Mouse (Mus musculus) left cerebral cortex, postnatal 10 days (tissue): Measurements from ENCODE around the gene Elmo2. TPM values are rescaled to one million over a fixed set of nuclear protein-coding genes. Genes with fewer than 3 reads are reported as not detected.

Experiments used
- DNase-seq, 2 experiments: peaks; one replicate each; pipeline ENCODE4 v3.0.0; 2021 to 2022; ENCODE audit warnings: low spot score in 2 of 2, mixed read lengths in 1 of 2; ENCODE audit errors: extremely low spot score in 1 of 2
- intact Hi-C: fragments of 180-260 bp; cut with DNase I; formaldehyde crosslinking; loops from one replicate; pipeline ENCODE4 v1.15.1; 2025
- total RNA-seq, 2 experiments: library from RNA; stranded (reverse); gene quantifications; 2 replicates each; pipeline ENCODE4 v1.2.3; 2021

Elmo2 gene
- total RNA-seq, 2 experiments from 2014 or later: 102 to 104 TPM

DNA sequence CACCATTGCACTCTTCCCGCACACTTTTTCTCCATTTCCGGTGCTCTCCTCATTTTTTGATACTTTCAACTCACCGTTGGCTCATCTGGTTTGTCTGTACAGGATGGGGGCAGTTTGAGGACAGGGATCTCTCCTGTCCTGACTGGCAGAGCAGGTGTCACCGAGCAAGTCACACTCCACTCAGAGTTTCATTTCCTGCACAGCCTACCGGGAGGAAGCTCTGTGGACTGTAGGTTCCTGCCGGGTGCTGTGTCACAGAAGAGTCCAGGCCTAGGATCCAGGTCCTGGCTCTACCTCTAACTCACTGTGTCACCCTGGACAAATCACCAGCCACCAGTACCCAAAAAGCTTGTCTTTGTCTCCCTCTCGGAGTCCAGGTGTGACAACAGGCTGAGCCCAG is 84.5 kb downstream of the Elmo2 start:
- no peak for DNase-seq
- intact Hi-C loops: no loop called here

GRCm38 (mm10) chr2:165240371-165240770 is 85.9 kb downstream of the Elmo2 start:
- peak in 1 of 2 experiments; percentile 38 for DNase-seq
- intact Hi-C loops: no loop called here

DNA sequence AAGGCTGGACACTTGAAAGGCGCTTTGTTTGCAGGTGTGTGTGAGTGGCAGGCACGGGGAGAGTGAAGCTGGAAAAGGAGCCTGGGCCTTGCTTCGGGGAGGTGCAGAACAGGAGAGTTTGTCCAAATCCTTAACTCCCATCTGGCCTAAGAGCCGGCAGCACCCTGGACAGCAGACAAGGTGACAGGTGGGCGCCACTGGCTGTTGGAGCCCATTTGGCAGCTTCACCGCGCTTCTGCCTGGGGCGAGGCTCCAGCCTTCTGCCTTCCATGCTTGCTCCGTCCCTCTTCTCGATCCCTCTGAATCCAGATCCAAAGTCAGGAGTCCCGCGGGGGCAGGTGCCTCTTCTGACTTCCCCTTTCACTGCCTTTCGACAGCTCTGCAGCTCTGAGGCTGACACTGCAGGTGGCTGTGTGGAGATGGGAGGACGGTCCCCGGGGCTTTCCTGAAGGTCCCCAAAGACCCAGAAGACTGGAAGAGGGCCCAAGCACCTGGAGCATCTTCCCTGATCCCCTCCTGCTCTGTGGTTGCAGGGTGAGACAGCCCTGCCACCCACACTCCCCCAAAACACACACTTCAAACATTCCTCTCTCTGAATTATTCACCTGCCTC is 86.6 kb downstream of the Elmo2 start:
- intact Hi-C loops: loop anchor here (5.0 kb wide), 1 partner anchor 162 kb away; no protein-coding TSS in a partner anchor
- no peak for DNase-seq

GRCm38 (mm10) chr2:165238416-165239145 is 87.7 kb downstream of the Elmo2 start:
- intact Hi-C loops: loop anchor here (5.0 kb wide), 1 partner anchor 161 kb away; no protein-coding TSS in a partner anchor
- DNase-seq: no peak

Other genes starting within 250 kb of the Elmo2 start
- not detected for gene 1700025C18Rik, start 235.7 kb downstream of the Elmo2 start, total RNA-seq
- 10 to 100 TPM; 20.4 to 23.1 TPM for gene Cdh22, start 91.6 kb downstream of the Elmo2 start, total RNA-seq
- 10 to 100 TPM; 44.4 to 49.3 TPM for gene Slc35c2, start 38.6 kb downstream of the Elmo2 start, total RNA-seq
- gene Zfp663, start 42.2 kb upstream of the Elmo2 start, total RNA-seq: under 1 TPM; 0.59 to 0.79 TPM
- gene Zfp334, start 61.8 kb upstream of the Elmo2 start, total RNA-seq: 10 to 100 TPM; 11.9 to 13.2 TPM
- gene Ocstamp, start 73.9 kb upstream of the Elmo2 start, total RNA-seq: not detected
- gene Slc13a3, start 146.8 kb upstream of the Elmo2 start, total RNA-seq: 10 to 100 TPM; 18.7 to 19.9 TPM
- 10 to 100 TPM; 21.7 to 22.8 TPM for gene Trp53rka, start 166.8 kb upstream of the Elmo2 start, total RNA-seq
- 1 to 10 TPM; 1.6 to 1.9 TPM for gene Slc2a10, start 177.3 kb upstream of the Elmo2 start, total RNA-seq